Mouse (Mus musculus): Measurements from ENCODE around the gene Raph1. TPM values are rescaled to one million over a fixed set of nuclear protein-coding genes. Genes with fewer than 3 reads are reported as not detected.
"Not testable (repeated sequence)": the region's sequence is repeated elsewhere in the genome, so short reads cannot be mapped to it uniquely, and the experiment has no call there.

The Raph1 gene
- polyA plus RNA-seq, 1 experiment from 2014 or later: 25.5 TPM

- Histone ChIP-seq H3K36me3 (peaks cover 25% of the 10 kb centered on the region), H3K4me3 (no peak overlapping the region), H3K27ac (replicated peaks) (no peak overlapping the region), H3K4me2 (no peak overlapping the region), H3K9me3 (no peaks in the 10 kb centered on the region), H3K27me3 (no peaks in the 10 kb centered on the region), H3K4me1 (replicated peaks) (no peaks in the 10 kb centered on the region), H3K9ac (no peak overlapping the region)
- WGBS: 97% methylated on average over 1 of the region's 1 CpGs
- no peak for ATAC-seq (ENCODE audit: low FRiP score, low read depth)
Observed at GRCm38 (mm10) chr1:60482881-60483280, 84.0 kb downstream of the Raph1 start.

DNA sequence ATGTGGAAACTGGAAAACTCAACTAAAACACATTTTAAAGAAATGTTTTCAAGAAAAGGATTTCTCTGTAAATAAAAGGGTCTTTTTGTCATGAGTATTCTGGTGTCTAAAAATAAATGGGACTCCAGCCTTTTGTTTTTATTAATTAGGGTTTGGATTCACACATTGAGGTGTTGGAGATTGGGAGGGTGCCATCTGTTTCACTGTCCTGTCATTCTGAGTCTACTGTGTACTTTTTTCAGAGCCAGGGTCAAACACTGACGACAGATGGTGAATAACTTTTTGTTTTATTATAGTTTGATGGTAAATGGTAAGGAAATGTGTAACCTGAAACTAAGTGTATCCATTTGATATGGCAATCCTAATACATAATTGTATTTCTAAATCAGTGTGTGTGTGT, 85.3 kb downstream of the Raph1 start:
- no peak for ATAC-seq (ENCODE audit: low FRiP score, low read depth)
- Histone ChIP-seq H3K9ac (no peak overlapping the region), H3K27me3 (no peaks in the 10 kb centered on the region), H3K36me3 (peaks cover 27% of the 10 kb centered on the region), H3K27ac (replicated peaks) (no peak overlapping the region), H3K4me1 (replicated peaks) (no peaks in the 10 kb centered on the region), H3K4me3 (no peak overlapping the region), H3K4me2 (no peak overlapping the region), H3K9me3 (no peaks in the 10 kb centered on the region)
- 44% methylated on average over 1 of the region's 1 CpGs for WGBS

DNA sequence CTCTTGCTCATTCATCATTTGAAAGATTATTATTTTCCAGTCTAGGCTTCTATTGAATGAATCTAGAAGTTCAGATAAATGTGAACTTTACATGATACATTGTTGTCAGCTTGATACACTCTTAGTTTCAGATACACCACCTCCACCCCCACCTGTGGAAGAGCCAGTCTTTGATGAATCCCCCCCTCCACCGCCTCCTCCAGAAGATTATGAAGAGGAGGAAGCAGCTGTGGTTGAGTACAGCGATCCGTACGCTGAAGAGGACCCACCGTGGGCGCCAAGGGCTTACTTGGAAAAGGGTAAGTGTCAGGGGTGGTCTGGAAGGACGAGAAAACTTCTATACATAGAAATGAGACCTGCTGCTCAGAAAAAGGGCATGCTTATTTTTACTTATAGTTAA, 96.4 kb downstream of the Raph1 start:
- 90% methylated on average over 7 of the region's 7 CpGs for WGBS
- no peak overlapping the region for H3K4me3 ChIP-seq
- ATAC-seq (ENCODE audit: low FRiP score, low read depth): no peak
- no peaks in the 10 kb centered on the region for H3K9me3 ChIP-seq
- peaks cover 30% of the 10 kb centered on the region for H3K36me3 ChIP-seq
- H3K4me2 ChIP-seq: no peak overlapping the region
- no peaks in the 10 kb centered on the region for H3K27me3 ChIP-seq
- no peak overlapping the region for H3K9ac ChIP-seq
- no peaks in the 10 kb centered on the region for H3K4me1 ChIP-seq (replicated peaks)
- no peak overlapping the region for H3K27ac ChIP-seq (replicated peaks)

GRCm38 (mm10) chr1:60469491-60469890, 97.4 kb downstream of the Raph1 start:
- Histone ChIP-seq H3K9ac (no peak overlapping the region), H3K27ac (replicated peaks) (no peak overlapping the region), H3K36me3 (peaks cover 34% of the 10 kb centered on the region), H3K4me2 (no peak overlapping the region), H3K4me1 (replicated peaks) (no peaks in the 10 kb centered on the region), H3K4me3 (no peak overlapping the region), H3K27me3 (no peaks in the 10 kb centered on the region), H3K9me3 (no peaks in the 10 kb centered on the region)
- 93% methylated on average over 2 of the region's 2 CpGs for WGBS
- ATAC-seq (ENCODE audit: low FRiP score, low read depth): no peak

- H3K4me1 ChIP-seq (replicated peaks): no peaks in the 10 kb centered on the region
- WGBS: 100% methylated on average over 1 of the region's 1 CpGs
- H3K9me3 ChIP-seq: no peaks in the 10 kb centered on the region
- no peak for ATAC-seq (ENCODE audit: low FRiP score, low read depth)
- no peaks in the 10 kb centered on the region for H3K27me3 ChIP-seq
- peaks cover 18% of the 10 kb centered on the region for H3K36me3 ChIP-seq
- no peak overlapping the region for H3K9ac ChIP-seq
- no peak overlapping the region for H3K27ac ChIP-seq (replicated peaks)
- no peak overlapping the region for H3K4me2 ChIP-seq
- no peak overlapping the region for H3K4me3 ChIP-seq
Observed at GRCm38 (mm10) chr1:60460623-60461022, 106.3 kb downstream of the Raph1 start.

- H3K9me3 ChIP-seq: no peaks in the 10 kb centered on the region
- no peaks in the 10 kb centered on the region for H3K4me1 ChIP-seq (replicated peaks)
- peaks cover 32% of the 10 kb centered on the region for H3K36me3 ChIP-seq
- H3K9ac ChIP-seq: no peak overlapping the region
- WGBS: 48% methylated on average over 1 of the region's 1 CpGs
- no peaks in the 10 kb centered on the region for H3K27me3 ChIP-seq
- no peak overlapping the region for H3K27ac ChIP-seq (replicated peaks)
- no peak for ATAC-seq (ENCODE audit: low FRiP score, low read depth)
- H3K4me2 ChIP-seq: no peak overlapping the region
- H3K4me3 ChIP-seq: no peak overlapping the region
Observed at GRCm38 (mm10) chr1:60449896-60450295, 117.0 kb downstream of the Raph1 start.

DNA sequence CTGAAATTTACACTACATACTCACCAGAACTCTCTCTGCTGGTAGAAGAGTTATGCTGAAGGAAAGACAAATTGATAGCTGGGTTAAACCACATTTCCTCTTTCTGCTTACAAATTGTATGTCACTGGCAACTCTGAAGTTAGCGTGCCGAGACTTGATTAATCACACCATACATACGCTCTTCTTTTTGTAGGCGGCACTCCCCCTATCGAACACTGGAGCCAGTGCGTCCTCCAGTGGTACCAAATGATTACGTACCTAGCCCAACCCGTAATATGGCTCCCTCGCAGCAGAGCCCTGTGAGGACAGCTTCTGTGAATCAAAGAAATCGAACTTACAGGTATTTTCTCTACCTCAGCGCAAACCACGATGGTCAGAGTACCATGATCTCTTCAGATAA, 119.8 kb downstream of the Raph1 start:
- 78% methylated on average over 12 of the region's 12 CpGs for WGBS
- no peaks in the 10 kb centered on the region for H3K4me1 ChIP-seq (replicated peaks)
- no peak overlapping the region for H3K4me3 ChIP-seq
- H3K27me3 ChIP-seq: no peaks in the 10 kb centered on the region
- H3K9me3 ChIP-seq: no peaks in the 10 kb centered on the region
- H3K36me3 ChIP-seq: peaks cover 26% of the 10 kb centered on the region
- no peak overlapping the region for H3K4me2 ChIP-seq
- no peak overlapping the region for H3K9ac ChIP-seq
- no peak for ATAC-seq (ENCODE audit: low FRiP score, low read depth)
- H3K27ac ChIP-seq (replicated peaks): no peak overlapping the region

GRCm38 (mm10) chr1:60441438-60441837, 125.5 kb downstream of the Raph1 start:
- not testable (repeated sequence) for ATAC-seq (ENCODE audit: low FRiP score, low read depth); H3K4me3 ChIP-seq; H3K27me3 ChIP-seq; H3K27ac ChIP-seq (replicated peaks); H3K4me1 ChIP-seq (replicated peaks); H3K9me3 ChIP-seq; H3K9ac ChIP-seq; H3K4me2 ChIP-seq
- H3K36me3 ChIP-seq: peaks cover 21% of the 10 kb centered on the region
- WGBS: 88% methylated on average over 5 of the region's 5 CpGs

- H3K9ac ChIP-seq: no peak overlapping the region
- 11% methylated on average over 1 of the region's 1 CpGs for WGBS
- H3K9me3 ChIP-seq: no peaks in the 10 kb centered on the region
- H3K4me2 ChIP-seq: no peak overlapping the region
- peaks cover 8% of the 10 kb centered on the region; the same call in 1 of the 2 replicates for H3K36me3 ChIP-seq
- H3K4me1 ChIP-seq (replicated peaks): 0 out of 2 replicates have a peak, but pooled peaks cover 7% of the 10 kb centered on the region
- no peak overlapping the region for H3K27ac ChIP-seq (replicated peaks)
- no peak overlapping the region for H3K4me3 ChIP-seq
- H3K27me3 ChIP-seq: no peaks in the 10 kb centered on the region
- no peak for ATAC-seq (ENCODE audit: low FRiP score, low read depth)
Observed at GRCm38 (mm10) chr1:60432497-60432896, 134.4 kb downstream of the Raph1 start.

Small RNA genes within 50 kb of the gene (microRNA-seq; reads per million reads assigned to microRNA genes)
- gene Gm23762: not detected

Other genes with a start within 250 kb of the Raph1 start
- 16.5 and 17.1 TPM in 2 replicates for gene Cyp20a1, start 223.8 kb downstream of the Raph1 start, polyA plus RNA-seq (2015; fragmentation: Nextera tagmentation; extraction: Ambion mirVana)
- 75.7 and 89.6 TPM in 2 replicates for gene Abi2, start 157.5 kb downstream of the Raph1 start, polyA plus RNA-seq (2015; fragmentation: Nextera tagmentation; extraction: Ambion mirVana)
- 0.18 and 0.21 TPM in 2 replicates for gene Cd28, start 149.7 kb upstream of the Raph1 start, polyA plus RNA-seq (2015; fragmentation: Nextera tagmentation; extraction: Ambion mirVana)